Mouse (Mus musculus): ENCODE data around the gene Ccnb1. TPM values are rescaled to one million over a fixed set of nuclear protein-coding genes. Genes with fewer than 3 reads are reported as not detected.

Gene Ccnb1
- polyA plus RNA-seq, 1 experiment from 2014 or later, result 315 TPM

- no peaks in the 10 kb centered on the region for H3K9me3 ChIP-seq (ENCODE audit: control insufficient read depth, low read length)
- no peak overlapping the region for H3K27ac ChIP-seq (ENCODE audit: low read depth, low read length)
- H3K4me1 ChIP-seq (ENCODE audit: control insufficient read depth, insufficient read depth, low read length), result peaks cover 7% of the 10 kb centered on the region
- no peak overlapping the region for H3K4me3 ChIP-seq (ENCODE audit: low read length)
- no peaks in the 10 kb centered on the region for H3K27me3 ChIP-seq (ENCODE audit: control insufficient read depth, insufficient read depth, low read length)
- ATAC-seq (ENCODE audit: low FRiP score, low TSS enrichment), result no peak
- H3K4me2 ChIP-seq (replicated peaks; ENCODE audit: low read depth, low read length), result no peak overlapping the region
- no peak overlapping the region for H3K9ac ChIP-seq (ENCODE audit: low read depth, low read length)
- H3K36me3 ChIP-seq (ENCODE audit: control insufficient read depth, insufficient read depth, low read length), result peaks cover 40% of the 10 kb centered on the region
- 83% methylated on average over 3 of the region's 3 CpGs for WGBS
These were observed 8.9 kb downstream of the Ccnb1 start for GRCm38 (mm10) chr13:100777491-100777890.

GRCm38 (mm10) chr13:100776710-100777109 lies 9.7 kb downstream of the Ccnb1 start:
- no peak overlapping the region for H3K4me3 ChIP-seq (ENCODE audit: low read length)
- H3K4me1 ChIP-seq (ENCODE audit: control insufficient read depth, insufficient read depth, low read length), result peaks cover 5% of the 10 kb centered on the region
- H3K9me3 ChIP-seq (ENCODE audit: control insufficient read depth, low read length), result no peaks in the 10 kb centered on the region
- H3K9ac ChIP-seq (ENCODE audit: low read depth, low read length), result no peak overlapping the region
- H3K27me3 ChIP-seq (ENCODE audit: control insufficient read depth, insufficient read depth, low read length), result no peaks in the 10 kb centered on the region
- 65% methylated on average over 6 of the region's 6 CpGs for WGBS
- H3K27ac ChIP-seq (ENCODE audit: low read depth, low read length), result no peak overlapping the region
- H3K4me2 ChIP-seq (replicated peaks; ENCODE audit: low read depth, low read length), result no peak overlapping the region
- H3K36me3 ChIP-seq (ENCODE audit: control insufficient read depth, insufficient read depth, low read length), result peaks cover 32% of the 10 kb centered on the region
- ATAC-seq (ENCODE audit: low FRiP score, low TSS enrichment), result no peak

- 14% methylated on average over 8 of the region's 8 CpGs for WGBS
These were observed 10.3 kb downstream of the Ccnb1 start for GRCm38 (mm10) chr13:100776056-100776419.

DNA sequence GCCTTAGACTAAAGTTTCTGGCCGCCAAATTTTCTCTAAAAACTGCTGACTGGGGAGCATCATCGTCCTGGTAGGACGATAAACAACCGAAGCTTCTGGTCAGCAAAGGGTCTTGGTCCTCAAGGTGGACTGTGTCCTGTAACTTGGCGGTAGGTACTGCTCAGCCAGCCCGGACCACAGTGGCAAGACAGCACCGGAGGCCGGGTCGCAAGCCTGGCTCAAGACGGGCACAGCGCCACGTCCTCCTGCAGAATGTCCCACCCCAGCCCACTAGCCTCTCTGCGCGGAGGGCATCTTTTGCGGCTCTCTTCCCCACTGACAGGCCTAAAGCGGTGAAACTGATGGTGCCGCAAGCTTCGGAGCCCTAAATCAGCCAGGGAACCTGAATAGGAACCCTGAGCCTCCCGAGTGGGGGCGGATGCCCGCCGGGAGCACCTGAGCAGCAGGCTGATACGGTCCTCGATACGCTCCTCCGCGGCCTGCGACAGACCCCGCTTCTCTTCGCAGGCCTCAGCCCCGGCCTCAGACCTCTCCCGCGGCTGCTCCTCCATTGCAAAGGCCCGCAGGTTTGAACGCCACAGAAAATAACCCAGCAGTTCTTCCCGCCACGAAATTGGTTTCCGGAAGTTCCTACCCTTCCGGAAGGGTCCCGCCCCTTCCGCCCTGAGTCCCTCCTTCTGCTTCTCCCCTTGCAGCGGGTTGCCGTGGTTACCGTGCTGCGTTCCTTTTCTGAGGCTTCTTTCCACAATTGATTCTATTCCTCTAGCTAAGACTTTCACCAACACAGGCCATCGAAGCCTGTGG lies 10.9 kb downstream of the Ccnb1 start, which contains the start of gene Cenph:
TSS of gene Cenph (minus strand) at position 648 of the 804 bp plus-strand sequence.
- Histone ChIP-seq H3K36me3 (ENCODE audit: control insufficient read depth, insufficient read depth, low read length) (peaks cover 25% of the 10 kb centered on the region), H3K4me1 (ENCODE audit: control insufficient read depth, insufficient read depth, low read length) (peaks cover 4% of the 10 kb centered on the region; the same call in 1 of the 2 replicates), H3K27me3 (ENCODE audit: control insufficient read depth, insufficient read depth, low read length) (no peaks in the 10 kb centered on the region), H3K27ac (ENCODE audit: low read depth, low read length) (peak within 1 kb of the TSS; percentile 8; the same call in 1 of the 2 replicates), H3K4me2 (replicated peaks; ENCODE audit: low read depth, low read length) (peak within 1 kb of the TSS; percentile 87), H3K9ac (ENCODE audit: low read depth, low read length) (peak within 1 kb of the TSS; percentile 83), H3K4me3 (ENCODE audit: low read length) (peak within 1 kb of the TSS; percentile 96), H3K9me3 (ENCODE audit: control insufficient read depth, low read length) (no peaks in the 10 kb centered on the region)
- WGBS, result under 1% methylated on average over 46 of the region's 46 CpGs
- peak; percentile 94 for ATAC-seq (ENCODE audit: low FRiP score, low TSS enrichment)

More at GRCm38 (mm10) chr13:100776056-100776419, 10.3 kb downstream of the Ccnb1 start:
- H3K9ac ChIP-seq (ENCODE audit: low read depth, low read length), result peak overlapping the region; percentile 83
- no peaks in the 10 kb centered on the region for H3K9me3 ChIP-seq (ENCODE audit: control insufficient read depth, low read length)
- peak; percentile 17; the same call in 1 of the 2 replicates for ATAC-seq (ENCODE audit: low FRiP score, low TSS enrichment)
- peak overlapping the region; percentile 96 for H3K4me3 ChIP-seq (ENCODE audit: low read length)
- peaks cover 4% of the 10 kb centered on the region; the same call in 1 of the 2 replicates for H3K4me1 ChIP-seq (ENCODE audit: control insufficient read depth, insufficient read depth, low read length)
- H3K36me3 ChIP-seq (ENCODE audit: control insufficient read depth, insufficient read depth, low read length), result peaks cover 27% of the 10 kb centered on the region
- no peaks in the 10 kb centered on the region for H3K27me3 ChIP-seq (ENCODE audit: control insufficient read depth, insufficient read depth, low read length)
- H3K4me2 ChIP-seq (replicated peaks; ENCODE audit: low read depth, low read length), result peak overlapping the region; percentile 87
- H3K27ac ChIP-seq (ENCODE audit: low read depth, low read length), result no peak overlapping the region

DNA sequence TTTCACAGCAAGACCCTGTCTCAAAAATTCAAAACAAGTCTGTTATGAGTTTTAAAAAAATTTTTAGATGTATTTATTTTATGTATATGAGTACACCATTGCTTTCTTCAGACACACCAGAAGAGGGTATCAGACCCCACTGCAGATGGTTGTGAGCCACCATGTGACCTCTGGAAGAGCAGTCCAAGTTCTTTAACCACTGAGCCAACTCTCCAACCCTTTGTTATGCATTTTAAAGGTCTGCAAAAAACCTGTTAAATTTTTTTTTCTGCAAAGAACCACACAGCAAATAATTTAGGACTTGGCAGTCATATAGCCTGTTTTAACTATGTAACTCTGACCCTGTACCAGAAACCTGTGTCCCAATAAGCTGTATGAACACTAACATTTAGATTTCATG lies 11.7 kb downstream of the Ccnb1 start:
- Histone ChIP-seq H3K4me3 (ENCODE audit: low read length) (peak overlapping the region; percentile 96), H3K4me2 (replicated peaks; ENCODE audit: low read depth, low read length) (peak overlapping the region; percentile 87), H3K27ac (ENCODE audit: low read depth, low read length) (no peak overlapping the region), H3K36me3 (ENCODE audit: control insufficient read depth, insufficient read depth, low read length) (peaks cover 24% of the 10 kb centered on the region), H3K9me3 (ENCODE audit: control insufficient read depth, low read length) (no peaks in the 10 kb centered on the region), H3K27me3 (ENCODE audit: control insufficient read depth, insufficient read depth, low read length) (no peaks in the 10 kb centered on the region), H3K9ac (ENCODE audit: low read depth, low read length) (peak overlapping the region; percentile 83; the same call in 1 of the 2 replicates), H3K4me1 (ENCODE audit: control insufficient read depth, insufficient read depth, low read length) (peaks cover 4% of the 10 kb centered on the region; the same call in 1 of the 2 replicates)
- no peak for ATAC-seq (ENCODE audit: low FRiP score, low TSS enrichment)

DNA sequence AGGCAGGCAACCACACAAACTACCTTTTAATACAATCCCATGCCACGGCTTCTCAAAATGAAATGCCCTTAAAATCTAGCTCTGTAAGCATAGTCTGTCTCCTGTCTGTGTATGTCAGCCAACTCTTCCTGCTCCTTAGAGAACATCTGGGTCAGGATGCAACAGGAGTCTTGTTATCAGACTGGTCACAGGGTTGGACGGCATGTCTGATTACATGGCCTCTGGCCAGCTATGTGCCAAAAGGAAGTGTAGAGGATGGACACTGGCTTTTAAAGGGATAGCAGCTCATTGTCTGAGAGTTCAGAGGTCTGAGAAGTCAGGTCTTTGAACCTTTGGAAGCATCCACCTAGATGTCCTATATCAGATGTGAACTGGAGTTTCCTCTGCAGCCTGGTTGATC lies 31.0 kb downstream of the Ccnb1 start:
- no peak for ATAC-seq (ENCODE audit: low FRiP score, low TSS enrichment)
- H3K9ac ChIP-seq (ENCODE audit: low read depth, low read length), result no peak overlapping the region
- H3K27me3 ChIP-seq (ENCODE audit: control insufficient read depth, insufficient read depth, low read length), result no peaks in the 10 kb centered on the region
- H3K36me3 ChIP-seq (ENCODE audit: control insufficient read depth, insufficient read depth, low read length), result peaks cover 10% of the 10 kb centered on the region
- 90% methylated on average over 2 of the region's 2 CpGs for WGBS
- no peak overlapping the region for H3K4me2 ChIP-seq (replicated peaks; ENCODE audit: low read depth, low read length)
- no peak overlapping the region for H3K4me3 ChIP-seq (ENCODE audit: low read length)
- no peaks in the 10 kb centered on the region for H3K4me1 ChIP-seq (ENCODE audit: control insufficient read depth, insufficient read depth, low read length)
- H3K27ac ChIP-seq (ENCODE audit: low read depth, low read length), result no peak overlapping the region
- no peaks in the 10 kb centered on the region for H3K9me3 ChIP-seq (ENCODE audit: control insufficient read depth, low read length)

DNA sequence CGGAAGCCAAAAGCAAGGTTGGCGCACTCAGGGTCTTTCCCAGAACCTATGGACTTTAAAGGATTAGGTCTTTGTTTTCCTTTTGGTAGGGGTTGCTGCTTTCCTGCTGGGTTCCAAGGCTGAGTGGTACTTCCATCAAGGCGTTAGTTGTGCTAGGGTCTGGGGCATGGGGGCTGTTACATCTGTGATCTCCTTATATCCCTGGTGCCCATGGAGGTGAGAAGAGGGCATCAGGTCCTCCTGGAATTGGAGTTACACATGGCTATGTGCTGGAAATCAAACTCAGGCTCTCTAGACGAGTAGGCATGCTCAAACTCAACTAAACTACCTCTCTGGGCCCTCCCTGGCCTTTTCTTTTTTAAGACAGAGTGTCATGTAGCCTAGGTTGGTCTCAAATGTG lies 32.2 kb downstream of the Ccnb1 start:
- Histone ChIP-seq H3K4me2 (replicated peaks; ENCODE audit: low read depth, low read length) (no peak overlapping the region), H3K27ac (ENCODE audit: low read depth, low read length) (no peak overlapping the region), H3K4me3 (ENCODE audit: low read length) (no peak overlapping the region), H3K36me3 (ENCODE audit: control insufficient read depth, insufficient read depth, low read length) (no peaks in the 10 kb centered on the region), H3K9ac (ENCODE audit: low read depth, low read length) (no peak overlapping the region), H3K4me1 (ENCODE audit: control insufficient read depth, insufficient read depth, low read length) (no peaks in the 10 kb centered on the region), H3K9me3 (ENCODE audit: control insufficient read depth, low read length) (no peaks in the 10 kb centered on the region), H3K27me3 (ENCODE audit: control insufficient read depth, insufficient read depth, low read length) (no peaks in the 10 kb centered on the region)
- no peak for ATAC-seq (ENCODE audit: low FRiP score, low TSS enrichment)
- WGBS, result 71% methylated on average over 4 of the region's 4 CpGs

- H3K4me1 ChIP-seq (ENCODE audit: control insufficient read depth, insufficient read depth, low read length), result no peaks in the 10 kb centered on the region
- no peak overlapping the region for H3K4me3 ChIP-seq (ENCODE audit: low read length)
- no peak overlapping the region for H3K27ac ChIP-seq (ENCODE audit: low read depth, low read length)
- H3K36me3 ChIP-seq (ENCODE audit: control insufficient read depth, insufficient read depth, low read length), result no peaks in the 10 kb centered on the region
- no peak overlapping the region for H3K4me2 ChIP-seq (replicated peaks; ENCODE audit: low read depth, low read length)
- ATAC-seq (ENCODE audit: low FRiP score, low TSS enrichment), result no peak
- H3K9me3 ChIP-seq (ENCODE audit: control insufficient read depth, low read length), result no peaks in the 10 kb centered on the region
- WGBS, result 85% methylated on average over 6 of the region's 6 CpGs
- no peak overlapping the region for H3K9ac ChIP-seq (ENCODE audit: low read depth, low read length)
- H3K27me3 ChIP-seq (ENCODE audit: control insufficient read depth, insufficient read depth, low read length), result no peaks in the 10 kb centered on the region
These were observed 33.4 kb downstream of the Ccnb1 start for GRCm38 (mm10) chr13:100753011-100753410.

DNA sequence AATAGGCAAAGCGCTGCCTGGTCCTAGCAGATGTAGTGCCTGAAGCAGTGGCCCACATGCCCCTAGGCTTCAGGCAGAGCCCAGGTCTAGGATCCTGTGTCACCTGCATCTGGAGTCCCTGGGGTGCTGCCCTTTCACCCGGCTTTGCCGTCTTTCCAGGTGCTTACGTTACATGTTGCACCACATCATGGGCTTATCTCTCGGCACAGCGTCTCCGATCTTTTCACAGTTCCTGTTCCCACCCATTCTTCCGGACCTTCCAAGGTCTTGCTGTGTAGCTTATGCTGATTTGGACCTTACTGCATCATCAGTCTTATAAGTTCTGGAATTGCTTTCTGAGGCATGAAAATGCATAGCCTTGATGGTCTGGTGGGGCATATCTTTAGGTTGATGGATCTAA lies 33.8 kb downstream of the Ccnb1 start:
- Histone ChIP-seq H3K36me3 (ENCODE audit: control insufficient read depth, insufficient read depth, low read length) (no peaks in the 10 kb centered on the region), H3K4me1 (ENCODE audit: control insufficient read depth, insufficient read depth, low read length) (no peaks in the 10 kb centered on the region), H3K4me2 (replicated peaks; ENCODE audit: low read depth, low read length) (no peak overlapping the region), H3K9ac (ENCODE audit: low read depth, low read length) (no peak overlapping the region), H3K27ac (ENCODE audit: low read depth, low read length) (no peak overlapping the region), H3K9me3 (ENCODE audit: control insufficient read depth, low read length) (no peaks in the 10 kb centered on the region), H3K4me3 (ENCODE audit: low read length) (no peak overlapping the region), H3K27me3 (ENCODE audit: control insufficient read depth, insufficient read depth, low read length) (no peaks in the 10 kb centered on the region)
- no peak for ATAC-seq (ENCODE audit: low FRiP score, low TSS enrichment)
- 85% methylated on average over 8 of the region's 8 CpGs for WGBS
